Mouse (Mus musculus) liver, embryonic 16.5 days (tissue): ENCODE measurements around the gene H2-T24. TPM values are rescaled to one million over a fixed set of nuclear protein-coding genes. Genes with fewer than 3 reads are reported as not detected.

Experiments
- microRNA counts: library from miRNA; unstranded; fragments of <30 nt; microRNA quantifications from one replicate; lab custom pipeline; 2016
- microRNA-seq: library from miRNA; unstranded; fragments of <30 nt; microRNA quantifications from one replicate; pipeline ENCODE4, GENCODE M21; 2016
- polyA plus RNA-seq: library from polyadenylated mRNA; unstranded; fragments of >200 nt; fragmentation: Nextera tagmentation; extraction: Ambion mirVana; gene quantifications from 2 replicates; pipeline ENCODE4 v1.2.1, GENCODE M21; 2015

Gene H2-T24
- polyA plus RNA-seq, 1 experiment from 2014 or later: 7.9 TPM

MicroRNAs encoded within 50 kb of the gene (microRNA counts, 519-probe panel; counts per million panel counts)
- 2,281 counts per million, percentile 45 among the panel's probes with 10 or more counts for microRNA mmu-miR-877 (lab: Ali Mortazavi, UCI)

Small RNA genes lying within 50 kb of the gene (microRNA-seq; reads per million reads assigned to microRNA genes)
- 57.6 reads per million, percentile 49 among the genes with 10 or more reads in this experiment for gene Mir877

Other genes with a start within 250 kb of the H2-T24 start
- gene Ier3, start 198.9 kb downstream of the H2-T24 start, polyA plus RNA-seq: 15.8 and 19.4 TPM in 2 replicates
- 32.7 and 33.6 TPM in 2 replicates for gene Flot1, start 197.3 kb downstream of the H2-T24 start, polyA plus RNA-seq
- 328 and 345 TPM in 2 replicates for gene Tubb5, start 182.3 kb downstream of the H2-T24 start, polyA plus RNA-seq
- 10.0 and 10.3 TPM in 2 replicates for gene Mdc1, start 179.0 kb downstream of the H2-T24 start, polyA plus RNA-seq
- gene Nrm, start 159.2 kb downstream of the H2-T24 start, polyA plus RNA-seq: 20.7 and 21.1 TPM in 2 replicates
- 10.5 and 14.2 TPM in 2 replicates for gene Ppp1r18, start 155.0 kb downstream of the H2-T24 start, polyA plus RNA-seq
- 29.1 and 29.8 TPM in 2 replicates for gene Dhx16, start 140.7 kb downstream of the H2-T24 start, polyA plus RNA-seq
- gene 2310061I04Rik, start 123.1 kb downstream of the H2-T24 start, polyA plus RNA-seq: 7.9 and 8.0 TPM in 2 replicates
- 7.4 and 7.7 TPM in 2 replicates for gene Atat1, start 110.5 kb downstream of the H2-T24 start, polyA plus RNA-seq
- gene Mrps18b, start 104.2 kb downstream of the H2-T24 start, polyA plus RNA-seq: 56.3 and 60.9 TPM in 2 replicates
- 22.2 and 24.7 TPM in 2 replicates for gene Ppp1r10, start 104.1 kb downstream of the H2-T24 start, polyA plus RNA-seq
- gene Abcf1, start 50.8 kb downstream of the H2-T24 start, polyA plus RNA-seq: 42.4 and 43.9 TPM in 2 replicates
- gene Gnl1, start 40.7 kb downstream of the H2-T24 start, polyA plus RNA-seq: 8.8 and 8.9 TPM in 2 replicates
- 5.5 and 5.9 TPM in 2 replicates for gene Prr3, start 40.3 kb downstream of the H2-T24 start, polyA plus RNA-seq
- 69.6 and 73.5 TPM in 2 replicates for gene H2-T23, start 12.3 kb upstream of the H2-T24 start, polyA plus RNA-seq
- gene H2-T22, start 22.2 kb upstream of the H2-T24 start, polyA plus RNA-seq: 11.3 and 13.4 TPM in 2 replicates
- gene Gm6034, start 22.4 kb upstream of the H2-T24 start, polyA plus RNA-seq: not detected in 2 replicates
- gene Gm11127, start 37.8 kb upstream of the H2-T24 start, polyA plus RNA-seq: 0.20 TPM in 1 of 2 replicates, not detected in the other
- not detected in 2 replicates for gene Gm19684, start 101.1 kb upstream of the H2-T24 start, polyA plus RNA-seq
- not detected in 2 replicates for gene Gm7030, start 108.9 kb upstream of the H2-T24 start, polyA plus RNA-seq
- gene Gm8909, start 148.0 kb upstream of the H2-T24 start, polyA plus RNA-seq: not detected in 2 replicates
- 0.19 TPM in 1 of 2 replicates, not detected in the other for gene H2-T3, start 169.7 kb upstream of the H2-T24 start, polyA plus RNA-seq
- 54.1 and 59.3 TPM in 2 replicates for gene Rpp21, start 237.5 kb upstream of the H2-T24 start, polyA plus RNA-seq